Mouse (Mus musculus) gastrocnemius, adult 2 months (tissue): ENCODE data around the gene Dgki. TPM values are rescaled to one million over a fixed set of nuclear protein-coding genes. Genes with fewer than 3 reads are reported as not detected.

ENCODE experiments used
- DNase-seq: peaks from one replicate; pipeline ENCODE4 v3.0.0; 2022
- H3K27ac ChIP-seq: fragments of 200-600 bp; 2 replicates; pipeline ENCODE4 v1.8.1; 2022; ENCODE audit warnings: mild to moderate bottlenecking
- H3K4me3 ChIP-seq: fragments of 200-600 bp; 2 replicates; pipeline ENCODE4 v1.8.1; 2022; ENCODE audit warnings: mild to moderate bottlenecking, moderate library complexity
- CTCF ChIP-seq: fragments of 200-600 bp; IDR thresholded peaks from 2 replicates; pipeline ENCODE4 v1.8.1; 2022; ENCODE audit warnings: antibody characterized with exemption, mild to moderate bottlenecking, moderate library complexity
- intact Hi-C: fragments of 180-260 bp; cut with DNase I; formaldehyde crosslinking; loops from one replicate; pipeline ENCODE4 v1.15.1; 2025
- total RNA-seq, 2 experiments: library from RNA; stranded (reverse); gene quantifications; 2 replicates each; pipeline ENCODE4 v1.2.3; 2021

Dgki gene
- total RNA-seq, 2 experiments from 2014 or later = 0.25 TPM; not detected in 1

GRCm38 (mm10) chr6:37284879-37285278, 15.1 kb downstream of the Dgki start:
- Histone ChIP-seq H3K27ac (no peak overlapping the region), H3K4me3 (no peak overlapping the region)
- intact Hi-C loops = no loop called here
- no peak for DNase-seq
- no peak for TF ChIP-seq CTCF

- intact Hi-C loops = no loop called here
- DNase-seq = no peak
- no peak for TF ChIP-seq CTCF
- Histone ChIP-seq H3K27ac (no peak overlapping the region), H3K4me3 (no peak overlapping the region)
Observed at GRCm38 (mm10) chr6:37283336-37283735, 16.6 kb downstream of the Dgki start.

- Histone ChIP-seq H3K27ac (no peak overlapping the region), H3K4me3 (no peak overlapping the region)
- intact Hi-C loops = no loop called here
- TF ChIP-seq CTCF = no peak
- DNase-seq = no peak
Observed at GRCm38 (mm10) chr6:37282659-37283058, 17.3 kb downstream of the Dgki start.

GRCm38 (mm10) chr6:37276834-37277715, 22.9 kb downstream of the Dgki start:
- intact Hi-C loops = no loop called here
- DNase-seq = peak; percentile 89
- TF ChIP-seq CTCF = no peak
- Histone ChIP-seq H3K27ac (peak overlapping the region; percentile 41), H3K4me3 (no peak overlapping the region)

DNA sequence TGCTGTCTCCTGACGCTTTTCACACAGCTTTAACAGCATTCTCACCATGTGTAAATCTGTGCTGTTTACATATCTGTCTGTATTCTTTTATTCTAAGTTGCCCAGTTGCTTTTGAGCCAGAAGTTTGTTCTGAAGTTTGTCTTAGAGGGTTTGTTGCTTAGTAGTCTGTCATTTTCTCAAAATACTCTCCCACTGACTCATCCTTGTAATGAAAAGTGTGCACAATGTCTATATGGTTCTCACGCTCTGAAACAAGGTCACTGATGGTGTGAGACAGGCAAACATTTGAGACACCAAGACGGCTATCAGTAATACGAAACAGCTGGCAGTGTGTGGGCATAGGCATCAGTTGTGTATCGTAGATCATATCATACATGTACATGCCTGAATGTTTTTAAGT, 23.8 kb downstream of the Dgki start:
- DNase-seq = no peak
- Histone ChIP-seq H3K4me3 (no peak overlapping the region), H3K27ac (no peak overlapping the region)
- intact Hi-C loops = no loop called here
- TF ChIP-seq CTCF = no peak

DNA sequence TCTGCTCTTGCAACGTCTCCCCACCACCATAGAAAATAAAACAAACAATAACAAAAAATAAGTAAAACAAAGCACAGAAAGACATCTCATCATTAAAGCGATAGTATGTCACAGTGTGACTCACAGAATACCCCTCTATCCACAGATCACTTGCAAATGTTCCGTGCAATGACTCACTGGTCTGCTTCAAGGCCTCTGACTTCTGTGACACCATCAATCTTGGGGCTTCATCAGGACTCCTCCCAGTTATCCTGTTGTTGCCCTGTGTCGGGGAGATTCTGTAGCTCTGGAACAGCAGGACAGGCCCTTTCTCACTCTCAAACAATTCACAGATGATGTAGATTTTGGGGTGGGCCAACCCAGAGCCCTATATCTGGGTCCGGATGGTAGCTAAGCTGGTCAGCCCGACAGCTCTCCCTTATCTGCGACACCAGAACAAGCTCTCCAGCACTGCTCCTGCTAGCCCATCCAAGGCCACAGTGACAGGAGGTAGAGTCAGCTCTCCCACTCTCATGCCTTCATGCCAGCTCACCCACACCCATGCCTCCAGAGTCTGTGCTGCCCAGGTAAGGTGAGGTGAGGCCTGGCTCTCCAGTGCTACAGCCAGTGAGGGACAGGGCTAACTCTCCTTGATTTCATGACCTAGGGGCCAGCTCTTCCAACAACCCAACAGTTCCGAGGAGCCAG, 28.9 kb downstream of the Dgki start:
- TF ChIP-seq CTCF = no peak
- Histone ChIP-seq H3K4me3 (no peak overlapping the region), H3K27ac (no peak overlapping the region)
- intact Hi-C loops = no loop called here
- DNase-seq = no peak

- Histone ChIP-seq H3K4me3 (no peak overlapping the region), H3K27ac (peak overlapping the region; percentile 35)
- intact Hi-C loops = no loop called here
- DNase-seq = no peak
- TF ChIP-seq CTCF = no peak
Observed at GRCm38 (mm10) chr6:37268589-37268988, 31.4 kb downstream of the Dgki start.

GRCm38 (mm10) chr6:37267952-37268351, 32.0 kb downstream of the Dgki start:
- DNase-seq = no peak

GRCm38 (mm10) chr6:37262486-37262885, 37.5 kb downstream of the Dgki start:
- intact Hi-C loops = no loop called here
- Histone ChIP-seq H3K27ac (no peak overlapping the region), H3K4me3 (no peak overlapping the region)
- no peak for DNase-seq
- no peak for TF ChIP-seq CTCF

More at GRCm38 (mm10) chr6:37267952-37268351, 32.0 kb downstream of the Dgki start:
- TF ChIP-seq CTCF = no peak
- H3K27ac ChIP-seq = peak overlapping the region; percentile 35; the same call in 1 of the 2 replicates
- no peak overlapping the region for H3K4me3 ChIP-seq
- intact Hi-C loops = no loop called here

GRCm38 (mm10) chr6:37261236-37261852, 38.6 kb downstream of the Dgki start:
- Histone ChIP-seq H3K27ac (no peak overlapping the region), H3K4me3 (no peak overlapping the region)
- DNase-seq = no peak
- no peak for TF ChIP-seq CTCF
- intact Hi-C loops = no loop called here

DNA sequence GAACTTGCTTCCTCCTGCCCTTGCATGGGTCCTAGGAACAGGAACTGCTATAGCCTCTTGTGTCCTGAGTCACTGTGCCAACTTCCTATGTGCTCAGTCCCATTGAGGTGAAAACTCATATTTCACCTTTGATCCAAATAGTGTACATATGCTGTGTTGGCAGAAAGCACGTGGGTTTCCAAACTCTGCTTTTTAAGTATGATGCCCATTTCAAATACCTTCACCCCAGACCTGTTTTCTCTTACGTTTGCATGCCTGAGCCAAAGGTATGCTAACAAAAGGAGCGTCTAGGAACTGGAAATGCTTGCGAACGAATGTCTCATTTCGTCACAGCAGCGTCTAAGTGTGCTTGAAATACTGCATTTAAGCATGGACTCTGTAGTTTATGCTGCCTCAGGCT, 41.3 kb downstream of the Dgki start:
- no peak for TF ChIP-seq CTCF
- intact Hi-C loops = no loop called here
- no peak for DNase-seq
- no peak overlapping the region for H3K27ac ChIP-seq
- H3K4me3 ChIP-seq = no peak overlapping the region

DNA sequence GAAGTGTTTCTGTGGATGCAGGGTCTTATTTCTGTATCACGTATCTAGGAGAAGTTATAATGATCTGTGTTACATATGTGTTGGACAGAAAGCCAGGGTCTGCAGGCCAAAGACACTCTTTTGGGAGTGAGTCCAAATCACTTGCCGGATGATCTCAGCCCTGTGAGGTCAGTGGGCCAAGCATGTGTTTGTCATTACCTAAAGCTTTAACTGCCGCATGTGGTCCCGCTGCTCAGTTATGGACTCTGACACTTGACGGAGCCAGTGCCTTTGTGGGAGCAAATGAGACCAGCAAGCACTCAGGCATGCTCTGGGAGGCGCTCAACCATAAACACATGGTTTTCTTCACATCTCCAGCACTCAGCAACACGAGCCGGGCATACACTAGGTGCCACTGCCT, 45.8 kb downstream of the Dgki start:
- peak; percentile 52 for DNase-seq
- Histone ChIP-seq H3K27ac (no peak overlapping the region), H3K4me3 (no peak overlapping the region)
- peak; percentile 19; the same call in 1 of the 2 replicates for TF ChIP-seq CTCF
- intact Hi-C loops = no loop called here

GRCm38 (mm10) chr6:37252536-37252935, 47.4 kb downstream of the Dgki start:
- H3K4me3 ChIP-seq = no peak overlapping the region
- intact Hi-C loops = no loop called here
- no peak for TF ChIP-seq CTCF

More at GRCm38 (mm10) chr6:37252536-37252935, 47.4 kb downstream of the Dgki start:
- no peak overlapping the region for H3K27ac ChIP-seq
- DNase-seq = no peak
